17 mouse cellular contexts compared by ENCODE assay signal in genomic region chr19:3730781-3731646, GRCm38 (mm10). TPM values are rescaled to one million over a fixed set of nuclear protein-coding genes. Genes with fewer than 3 reads are reported as not detected.
DNase-seq lines count a peak whose midpoint lies in the region; ATAC-seq lines count a peak whose summit lies in the region.
"Had no signal": no experiment of that assay in that cellular context is flagged by ENCODE, and none has a peak within 500 bp of the region (broad histone marks: within the 10 kb centered on the region; RNA-seq: fewer than 3 reads in every experiment).

No protein-coding gene starts in this region.

- intact Hi-C loops in left cerebral cortex, postnatal 10 days (cut with DNase I) = no loop called here

- DNase-seq in A20 (ENCODE audit: low read depth, low spot score) = peak; percentile 47
- peak; percentile 51 for DNase-seq in CD4-positive helper T cell, adult 2 months (ENCODE audit: low read depth, low spot score)
- peak; percentile 14 to 17 for DNase-seq in thymus, postnatal 10 days (ENCODE audit: low spot score in 2 of 2)
- DNase-seq in left cerebral cortex, postnatal 10 days (ENCODE audit: extremely low spot score in 1 of 2, low spot score in 2 of 2) = no peak
- no peak for DNase-seq in embryo, embryonic 9.5 days (ENCODE audit: extremely low spot score)
- DNase-seq in lung, postnatal 4 days = no peak
- DNase-seq: adrenal gland, adult 8-10 months; cerebellum, adult 9-10 months; gastrocnemius, postnatal 25 days; heart, adult 2 months; kidney, adult 18-20 months; kidney, postnatal 10 days; layer of hippocampus, postnatal 36 days; liver, postnatal 0 days; lung, postnatal 14 days had no signal

- ATAC-seq in megakaryocyte progenitor cell, adult 5-6 weeks (replicated peaks; ENCODE audit: poor library complexity) = 0 out of 2 replicates have a peak, but pooled peaks have one; percentile 29
- ATAC-seq: forebrain, embryonic 14.5 days; liver, postnatal 0 days had no signal

RNA-seq across cellular contexts. Expression of gene 1810055G02Rik, which starts 22.9 kb away (rescaled TPM):
- total RNA-seq in megakaryocyte progenitor cell, adult 5-6 weeks (2015) = 12.5 and 12.8 TPM in 2 replicates
- 6.0 and 7.1 TPM in 2 replicates for total RNA-seq in megakaryocyte progenitor cell, adult 5-6 weeks (2017)
- total RNA-seq in left cerebral cortex, postnatal 10 days (2021) = 10 to 100 TPM; 47.5 TPM

RNA-seq across cellular contexts. Expression of gene Kmt5b, which starts 36.2 kb away (rescaled TPM):
- 20.1 and 21.9 TPM in 2 replicates for total RNA-seq in megakaryocyte progenitor cell, adult 5-6 weeks (2015)
- total RNA-seq in megakaryocyte progenitor cell, adult 5-6 weeks (2017) = 29.5 and 42.7 TPM in 2 replicates
- 10 to 100 TPM; 56.2 to 62.9 TPM for total RNA-seq in left cerebral cortex, postnatal 10 days (2021)

RNA-seq across cellular contexts. Expression of gene Lrp5, which starts 44.6 kb away (rescaled TPM):
- 20.3 and 22.4 TPM in 2 replicates for total RNA-seq in megakaryocyte progenitor cell, adult 5-6 weeks (2015)
- 17.3 and 20.4 TPM in 2 replicates for total RNA-seq in megakaryocyte progenitor cell, adult 5-6 weeks (2017)
- total RNA-seq in left cerebral cortex, postnatal 10 days (2021) = 10 to 100 TPM; 10.1 TPM

Comparison
In these comparisons a context has a peak if more than half of its experiments do, and no peak if none do; other contexts are left out.
1. DNase-seq: peak in A20 (single experiment), CD4-positive helper T cell, adult 2 months (single experiment) and thymus, postnatal 10 days (2 of 2); none in left cerebral cortex, postnatal 10 days (0 of 2), embryo, embryonic 9.5 days (single experiment) and lung, postnatal 4 days (0 of 2).